Mouse (Mus musculus): ENCODE results near the gene Maco1. TPM values are rescaled to one million over a fixed set of nuclear protein-coding genes. Genes with fewer than 3 reads are reported as not detected.

The Maco1 gene
- total RNA-seq, 4 experiments from 2014 or later, result 21.1 to 25.0 (median 23.2) TPM

Other genes with a start within 250 kb of the Maco1 start
- 10 to 100 TPM; 22.6 to 26.7 (median 25.3) TPM for gene Man1c1, start 149.1 kb downstream of the Maco1 start, total RNA-seq (2022)
- 10 to 100 TPM; 12.1 to 15.3 (median 13.0) TPM for gene Ldlrap1, start 85.3 kb downstream of the Maco1 start, total RNA-seq (2022)
- gene Rhd, start 11.2 kb upstream of the Maco1 start, total RNA-seq (2022), result 10 to 100 TPM in 1 of 4 experiments, 1 to 10 TPM in 3; 8.4 to 10.2 (median 8.5) TPM
- gene Tmem50a, start 61.7 kb upstream of the Maco1 start, total RNA-seq (2022), result 10 to 100 TPM; 63.0 to 64.1 (median 63.5) TPM
- 100 to 1,000 TPM in 3 of 4 experiments, 10 to 100 TPM in 1; 97.1 to 165 (median 123) TPM for gene Rsrp1, start 70.2 kb upstream of the Maco1 start, total RNA-seq (2022)
- gene Syf2, start 77.6 kb upstream of the Maco1 start, total RNA-seq (2022), result 10 to 100 TPM; 51.6 to 66.1 (median 59.4) TPM

Data from heart, adult 8-10 months (tissue).